Comparison of ENCODE assay signal across 8 mouse cellular contexts in the genomic region with DNA sequence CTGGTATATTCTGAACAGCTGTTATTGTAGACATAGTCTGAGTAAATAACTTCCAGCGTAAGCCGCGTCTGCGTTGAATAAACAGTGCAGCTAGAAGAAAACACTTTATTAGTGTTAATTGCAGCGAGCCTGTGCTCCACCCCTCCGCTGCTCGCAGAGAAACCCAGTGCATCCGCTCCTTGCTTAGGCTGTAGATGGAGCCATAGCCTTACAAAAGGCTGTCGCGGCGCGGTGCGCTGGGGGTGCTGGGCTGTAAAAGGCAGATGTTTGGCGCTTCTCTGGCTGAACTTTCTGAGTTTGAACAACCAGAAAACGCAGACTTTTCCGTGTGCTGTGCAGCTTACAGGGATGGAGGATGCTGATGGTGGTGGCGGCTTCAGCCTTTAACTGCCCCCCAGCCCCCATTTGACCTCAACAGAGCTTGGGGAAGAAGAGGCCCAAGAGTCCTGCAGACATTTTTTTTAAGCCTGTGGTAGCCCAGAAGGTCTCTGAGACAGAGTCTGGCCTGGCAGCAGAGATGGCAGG. TPM values are rescaled to one million over a fixed set of nuclear protein-coding genes. Genes with fewer than 3 reads are reported as not detected.
DNase-seq lines count a peak whose midpoint lies in the region; ATAC-seq and TF ChIP-seq lines count a peak whose summit lies in the region.

No protein-coding gene starts in this region.

- H3K4me1 ChIP-seq in embryonic facial prominence, embryonic 13.5 days, result peaks cover 31% of the 10 kb centered on the region
- 0 out of 2 replicates have a peak, but pooled peaks cover 3% of the 10 kb centered on the region for H3K4me1 ChIP-seq in heart, embryonic 11.5 days (ENCODE audit: control insufficient read depth, insufficient read depth, low read length)
- H3K4me1 ChIP-seq in olfactory bulb, adult 2 months (ENCODE audit: control insufficient read depth, insufficient read depth, low read length), result peaks cover 7% of the 10 kb centered on the region

- no peak for TF ChIP-seq POLR2A in olfactory bulb, adult 2 months (IDR thresholded peaks at IDR 0.05; ENCODE audit: insufficient read depth, low read depth, low read length)

- DNase-seq in 3T3-L1 (ENCODE audit: low read depth, low spot score), result peak; percentile 47
- peak; percentile 71 for DNase-seq in kidney, postnatal 14 days
- DNase-seq in lung, adult 18-20 months, result peak; percentile 19 to 50
- peak; percentile 79 for DNase-seq in thymus, postnatal 25 days

- H3K4me2 ChIP-seq in embryonic facial prominence, embryonic 13.5 days, result peak overlapping the region; percentile 49
- H3K4me2 ChIP-seq in heart, embryonic 11.5 days, result peak overlapping the region; percentile 52

- H3K36me3 ChIP-seq in embryonic facial prominence, embryonic 13.5 days, result no peaks in the 10 kb centered on the region
- no peaks in the 10 kb centered on the region for H3K36me3 ChIP-seq in heart, embryonic 11.5 days (ENCODE audit: control insufficient read depth, insufficient read depth, low read length)

- H3K4me3 ChIP-seq in embryonic facial prominence, embryonic 13.5 days, result no peak overlapping the region
- peak overlapping the region; percentile 15; the same call in 1 of the 2 replicates for H3K4me3 ChIP-seq in heart, embryonic 11.5 days (ENCODE audit: low read depth, low read length)
- H3K4me3 ChIP-seq in olfactory bulb, adult 2 months (ENCODE audit: insufficient read depth, low read depth, low read length), result no peak overlapping the region; the same call in 1 of the 2 replicates

- ATAC-seq in activated CD4-positive, CD25-positive, alpha-beta regulatory T cell, adult 4 months, result peak; percentile 57
- ATAC-seq in embryonic facial prominence, embryonic 13.5 days (ENCODE audit: insufficient number of reproducible peaks, insufficient read depth, low FRiP score, low TSS enrichment, low read depth), result peak; percentile 53; the same call in 1 of the 2 replicates
- no peak for ATAC-seq in heart, embryonic 11.5 days (replicated peaks; ENCODE audit: insufficient number of reproducible peaks, low FRiP score, low TSS enrichment)

- peak overlapping the region; percentile 56 for H3K9ac ChIP-seq in embryonic facial prominence, embryonic 13.5 days
- H3K9ac ChIP-seq in heart, embryonic 11.5 days (ENCODE audit: low read depth, low read length), result peak overlapping the region; percentile 31

- H3K9me3 ChIP-seq in embryonic facial prominence, embryonic 13.5 days, result no peaks in the 10 kb centered on the region
- H3K9me3 ChIP-seq in heart, embryonic 11.5 days (replicated peaks; ENCODE audit: control insufficient read depth, low read length), result no peaks in the 10 kb centered on the region

- TF ChIP-seq CTCF in olfactory bulb, adult 2 months (IDR thresholded peaks at IDR 0.05; ENCODE audit: insufficient read depth, low read depth, low read length), result peak; percentile 78

- WGBS in embryonic facial prominence, embryonic 13.5 days, result 3% methylated on average over 17 of the region's 17 CpGs
- WGBS in heart, embryonic 11.5 days (ENCODE audit: insufficient replicate concordance), result 9% methylated on average over 17 of the region's 17 CpGs
- under 1% methylated on average over 17 of the region's 17 CpGs for WGBS in olfactory bulb, adult 2 months

- peak overlapping the region; percentile 71 for H3K27ac ChIP-seq in embryonic facial prominence, embryonic 13.5 days
- no peak overlapping the region for H3K27ac ChIP-seq in heart, embryonic 11.5 days (ENCODE audit: low read depth, low read length)
- H3K27ac ChIP-seq in olfactory bulb, adult 2 months (ENCODE audit: insufficient read depth, low read depth, low read length), result no peak overlapping the region

- peaks cover 29% of the 10 kb centered on the region for H3K27me3 ChIP-seq in embryonic facial prominence, embryonic 13.5 days
- H3K27me3 ChIP-seq in heart, embryonic 11.5 days (ENCODE audit: control insufficient read depth, insufficient read depth, low read length), result peaks cover 4% of the 10 kb centered on the region; the same call in 1 of the 2 replicates

RNA-seq across cellular contexts. Expression of a gene that starts 8.9 kb away (rescaled TPM):
- 10 to 100 TPM; 14.5 to 28.0 TPM for polyA plus RNA-seq in activated CD4-positive, CD25-positive, alpha-beta regulatory T cell, adult 4 months (2017; shearing (Covaris generic))
- 54.2 and 58.2 TPM in 2 replicates for polyA plus RNA-seq in embryonic facial prominence, embryonic 13.5 days (2015; fragmentation: Nextera tagmentation; extraction: Ambion mirVana)
- 42.7 and 50.0 TPM in 2 replicates for polyA plus RNA-seq in heart, embryonic 11.5 days (2014; fragmentation: Nextera tagmentation; extraction: Ambion mirVana)
- polyA plus RNA-seq in olfactory bulb, adult 2 months (2012; ENCODE audit: insufficient read depth, insufficient read length, low replicate concordance, missing spikeins), result not detected in 2 replicates
